Mouse (Mus musculus) ES-E14 (cell line): ENCODE results near the gene Ddx60.

Experiments used
- CHD2 ChIP-seq: IDR thresholded peaks from 2 replicates; pipeline ENCODE4 v1.6.1; 2014; ENCODE audit warnings: mild to moderate bottlenecking, low read depth, low read length, inconsistent platforms
- HCFC1 ChIP-seq: IDR thresholded peaks from 2 replicates; pipeline ENCODE4 v1.6.1; 2012; ENCODE audit warnings: low read length, inconsistent platforms, borderline replicate concordance; ENCODE audit not compliant: insufficient read depth
- MAFK ChIP-seq: IDR thresholded peaks from 2 replicates; pipeline ENCODE4 v1.6.1; 2014; ENCODE audit warnings: mild to moderate bottlenecking, low read depth, low read length, inconsistent platforms; ENCODE audit not compliant: insufficient read depth
- ZC3H11A ChIP-seq: IDR thresholded peaks from 2 replicates; pipeline ENCODE4 v1.6.1; 2012; ENCODE audit warnings: low read depth, mild to moderate bottlenecking, inconsistent platforms, low read length, borderline replicate concordance
- ZNF384 ChIP-seq: IDR thresholded peaks from 2 replicates; pipeline ENCODE4 v1.6.1; 2012; ENCODE audit warnings: low read depth, low read length, inconsistent platforms

GRCm38 (mm10) chr8:61921454-61922054, 6.3 kb upstream of the Ddx60 start:
- TF ChIP-seq CHD2 (no peak), MAFK (no peak), HCFC1 (no peak), ZNF384 (no peak), ZC3H11A (no peak)
